Mouse (Mus musculus) hindbrain, embryonic 16.5 days (tissue): Measurements from ENCODE around the gene Adamts7. TPM values are rescaled to one million over a fixed set of nuclear protein-coding genes. Genes with fewer than 3 reads are reported as not detected.

ENCODE experiments used
- ATAC-seq: fragments of 200-750 bp; cut with Nextera tagmentation; 2 replicates; pipeline ENCODE4 v1.8.0; 2017; ENCODE audit warnings: moderate TSS enrichment, moderate library complexity
- H3K27ac ChIP-seq: fragments of 300-500 bp; sonication (generic); 2 replicates; pipeline ENCODE4 v1.5.1; 2014; ENCODE audit warnings: low read depth, mild to moderate bottlenecking, control low read depth, low read length, moderate library complexity
- H3K27me3 ChIP-seq: fragments of 300-500 bp; sonication (generic); replicated peaks from 2 replicates; pipeline ENCODE4 v1.6.1; 2014; ENCODE audit warnings: low read length; ENCODE audit not compliant: control insufficient read depth, insufficient read depth
- H3K36me3 ChIP-seq: fragments of 300-500 bp; sonication (generic); 2 replicates; pipeline ENCODE4 v1.6.1; 2014; ENCODE audit warnings: mild to moderate bottlenecking, low read length, moderate library complexity, mixed read lengths; ENCODE audit not compliant: control insufficient read depth, insufficient read depth
- H3K4me1 ChIP-seq: fragments of 300-500 bp; sonication (generic); 2 replicates; pipeline ENCODE4 v1.6.1; 2014; ENCODE audit warnings: low read depth, low read length; ENCODE audit not compliant: control insufficient read depth, insufficient read depth
- H3K4me2 ChIP-seq: fragments of 300-500 bp; sonication (generic); 2 replicates; pipeline ENCODE4 v1.6.1; 2014; ENCODE audit warnings: mild to moderate bottlenecking, low read length, control low read depth, moderate library complexity
- H3K4me3 ChIP-seq: fragments of 300-500 bp; sonication (generic); 2 replicates; pipeline ENCODE4 v1.5.1; 2014; ENCODE audit warnings: mild to moderate bottlenecking, low read length, control low read depth, moderate library complexity
- H3K9ac ChIP-seq: fragments of 300-500 bp; sonication (generic); 2 replicates; pipeline ENCODE4 v1.6.1; 2014; ENCODE audit warnings: low read depth, mild to moderate bottlenecking, control low read depth, low read length, moderate library complexity
- H3K9me3 ChIP-seq: fragments of 300-500 bp; sonication (generic); 2 replicates; pipeline ENCODE4 v1.6.1; 2014; ENCODE audit warnings: mild to moderate bottlenecking, low read length, moderate library complexity; ENCODE audit not compliant: control insufficient read depth
- WGBS: fragments of 180-500 bp; shearing (Covaris S2); extraction: QIAGEN DNeasy Blood & Tissue Kit; methylation state at CpG from one replicate; pipeline ENCODE4 v1.1.7; 2014; 5-methylcytosine and 5-hydroxymethylcytosine counted together
- polyA plus RNA-seq: library from polyadenylated mRNA; unstranded; fragments of >200 nt; fragmentation: Nextera tagmentation; extraction: Ambion mirVana; gene quantifications from 2 replicates; pipeline ENCODE4 v1.2.1, GENCODE M21; 2015

The Adamts7 gene
- 4.9 and 9.4 TPM in 2 replicates for polyA plus RNA-seq

DNA sequence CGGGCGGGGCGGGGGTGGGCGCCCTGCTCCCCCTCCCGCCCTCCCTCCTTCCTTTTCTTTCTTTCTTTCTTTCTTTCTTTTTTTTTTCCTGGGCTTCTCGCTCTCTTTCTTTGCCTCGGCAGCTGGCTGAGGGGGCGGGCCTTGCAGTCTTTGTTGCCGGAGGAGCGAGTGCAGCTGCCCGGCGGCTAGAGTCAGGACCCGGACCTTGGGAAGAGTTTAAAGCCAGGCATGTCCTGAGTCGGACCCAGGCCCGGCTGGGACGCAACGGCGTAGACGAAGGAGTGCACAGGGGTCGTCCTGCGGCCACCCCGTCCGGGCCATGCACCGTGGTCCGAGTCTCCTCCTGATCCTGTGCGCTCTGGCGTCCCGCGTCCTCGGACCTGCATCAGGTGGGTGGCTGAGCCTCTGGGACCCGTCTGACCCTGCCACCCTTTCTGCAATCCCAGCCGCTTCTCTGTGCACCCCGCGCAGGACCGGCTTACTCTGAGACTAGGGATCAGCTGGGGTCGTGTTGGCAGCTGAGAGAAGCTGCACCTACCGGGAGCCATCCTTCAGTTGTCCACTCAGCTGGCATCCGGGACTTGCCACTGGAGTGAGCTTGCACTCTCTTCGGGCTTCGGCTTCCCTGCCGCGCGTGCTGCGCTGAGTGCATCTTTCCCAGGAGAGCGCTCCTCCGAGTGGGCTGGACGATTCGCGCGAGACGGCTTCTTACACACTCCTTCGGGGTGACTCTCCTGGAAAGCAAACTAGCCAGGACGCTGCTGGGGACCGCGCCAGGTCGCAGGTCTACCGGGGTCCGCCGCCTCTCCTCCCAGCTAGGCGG, at the start of gene Adamts7:
Adamts7 (plus strand) TSS at position 144 of the 823 bp plus-strand sequence.
- Histone ChIP-seq H3K9ac (peak within 1 kb of the TSS; percentile 79), H3K36me3 (no peaks in the 10 kb centered on the region), H3K9me3 (0 out of 2 replicates have a peak, but pooled peaks cover 4% of the 10 kb centered on the region), H3K4me2 (peak within 1 kb of the TSS; percentile 95), H3K27ac (peak within 1 kb of the TSS; percentile 60), H3K4me3 (peak within 1 kb of the TSS; percentile 81), H3K4me1 (peaks cover 9% of the 10 kb centered on the region; the same call in 1 of the 2 replicates), H3K27me3 (no peaks in the 10 kb centered on the region)
- ATAC-seq: peak; percentile 78
- WGBS: under 1% methylated on average over 57 of the region's 60 CpGs

DNA sequence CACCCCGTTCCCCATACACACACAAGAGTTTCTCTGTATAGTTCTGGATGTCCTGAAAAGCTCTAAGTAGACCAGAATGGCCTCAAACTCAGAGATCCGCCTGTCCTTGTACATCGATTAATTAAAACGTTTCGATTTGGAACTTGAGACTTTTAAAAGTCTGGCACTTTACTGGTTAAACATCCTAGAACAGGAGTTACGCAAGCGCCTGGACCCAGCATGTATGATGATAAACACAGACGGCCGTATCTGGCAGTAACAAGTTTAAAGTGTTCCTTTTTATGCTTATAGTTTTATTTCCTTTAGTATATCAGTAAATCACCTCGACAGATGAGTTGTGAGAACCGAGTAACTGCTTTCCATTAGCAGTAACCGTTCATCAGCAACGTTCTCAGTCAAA, 49.7 kb upstream of the Adamts7 start:
- Histone ChIP-seq H3K27ac (peak overlapping the region; percentile 99; the same call in 1 of the 2 replicates), H3K9me3 (no peaks in the 10 kb centered on the region), H3K9ac (peak overlapping the region; percentile 92), H3K4me3 (peak overlapping the region; percentile 78), H3K27me3 (no peaks in the 10 kb centered on the region), H3K4me1 (peaks cover 15% of the 10 kb centered on the region), H3K36me3 (no peaks in the 10 kb centered on the region), H3K4me2 (peak overlapping the region; percentile 96)
- 1% methylated on average over 13 of the region's 13 CpGs for WGBS
- no peak for ATAC-seq

DNA sequence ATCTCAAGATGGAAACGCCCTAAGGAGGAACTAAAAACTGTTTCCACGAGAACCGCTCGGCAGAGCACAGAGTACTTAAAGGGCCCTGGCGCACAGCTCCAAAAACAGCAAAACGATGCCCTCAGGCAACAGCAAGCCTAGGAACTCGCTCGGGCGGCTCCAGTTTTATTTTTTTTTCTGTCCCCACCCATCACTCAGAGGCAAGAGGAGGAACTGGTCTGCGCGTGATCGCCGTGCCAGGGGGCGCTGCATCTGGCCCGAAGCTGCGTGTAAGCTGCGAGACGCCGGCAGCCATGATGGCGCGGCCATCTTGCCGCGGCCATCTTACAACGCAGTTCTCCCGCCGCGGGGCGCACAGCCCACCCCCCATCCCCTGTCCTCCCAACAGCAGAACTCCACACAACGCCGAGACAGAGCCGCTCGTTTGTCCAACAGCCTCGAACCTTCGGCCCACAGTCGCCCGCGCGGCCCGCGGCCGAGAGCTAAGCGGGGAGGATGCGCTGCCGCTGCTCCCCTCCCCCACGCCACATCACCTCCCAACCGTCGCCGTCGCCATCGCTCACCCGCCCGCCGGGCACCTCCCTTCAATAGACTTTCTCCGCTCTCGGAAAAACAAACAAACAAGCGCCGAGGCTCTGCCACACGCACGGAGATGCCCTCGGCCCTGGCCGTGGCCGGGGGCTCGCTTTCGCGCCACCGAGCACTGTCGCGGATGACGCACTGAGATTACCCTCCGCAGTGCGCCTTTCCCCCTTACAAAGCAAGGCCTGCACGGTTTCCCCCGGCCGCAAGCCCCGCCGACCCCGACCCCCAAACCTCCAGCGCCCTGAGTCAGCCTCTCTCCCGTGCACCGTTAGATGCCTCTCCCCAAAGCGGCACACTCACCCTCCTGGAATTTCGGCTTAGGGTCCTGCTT, 49.0 kb upstream of the Adamts7 start:
- no peaks in the 10 kb centered on the region for H3K9me3 ChIP-seq
- H3K9ac ChIP-seq: peak overlapping the region; percentile 92
- H3K27me3 ChIP-seq: no peaks in the 10 kb centered on the region
- ATAC-seq: peak; percentile 76
- WGBS: under 1% methylated on average over 82 of the region's 82 CpGs
- peak overlapping the region; percentile 99 for H3K27ac ChIP-seq
- H3K36me3 ChIP-seq: no peaks in the 10 kb centered on the region
- H3K4me2 ChIP-seq: peak overlapping the region; percentile 96
- peak overlapping the region; percentile 78 for H3K4me3 ChIP-seq
- peaks cover 15% of the 10 kb centered on the region for H3K4me1 ChIP-seq

DNA sequence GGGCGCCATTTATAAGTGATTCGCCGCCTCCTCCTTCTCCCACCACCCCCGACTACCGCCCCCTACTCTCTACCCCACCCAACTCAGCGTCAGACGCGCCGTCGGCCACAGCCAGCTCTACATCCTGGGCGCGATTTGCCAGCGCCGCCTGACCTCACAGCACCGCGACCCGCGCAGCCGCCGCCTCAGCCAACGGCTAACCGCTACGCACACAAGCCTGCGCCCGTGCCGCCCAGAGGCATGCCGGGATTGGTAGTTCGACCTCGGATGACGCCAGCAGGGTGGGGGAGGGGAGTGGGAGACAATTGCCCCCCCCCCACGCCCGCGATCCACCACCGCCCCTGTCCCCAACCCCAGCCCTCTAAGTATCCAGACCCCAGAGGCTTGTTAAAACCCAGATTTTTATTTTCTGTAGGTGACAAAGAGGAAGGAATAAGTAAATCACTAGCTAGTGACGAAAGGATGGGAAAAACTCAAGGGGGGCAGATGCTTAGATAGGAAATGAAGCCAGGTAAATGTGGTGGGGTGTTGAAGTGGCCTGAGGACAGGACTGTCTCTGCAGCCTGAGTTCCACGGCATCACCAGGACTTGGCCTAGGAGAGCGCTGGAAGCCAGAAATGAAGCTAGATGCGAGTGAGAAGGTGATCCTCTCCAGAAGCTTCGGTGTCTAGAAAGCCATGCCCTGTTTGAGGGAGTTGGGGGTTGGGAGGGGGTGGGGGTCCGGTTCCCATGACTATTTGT, 48.1 kb upstream of the Adamts7 start, which contains the start of gene Morf4l1:
Morf4l1 (minus strand) TSS at position 208 of the 741 bp plus-strand sequence.
- peak; percentile 98 for ATAC-seq
- H3K27me3 ChIP-seq: no peaks in the 10 kb centered on the region
- H3K4me3 ChIP-seq: peak within 1 kb of the TSS; percentile 78
- H3K4me1 ChIP-seq: peaks cover 15% of the 10 kb centered on the region
- H3K36me3 ChIP-seq: no peaks in the 10 kb centered on the region
- peak within 1 kb of the TSS; percentile 96 for H3K4me2 ChIP-seq
- H3K9ac ChIP-seq: peak within 1 kb of the TSS; percentile 92
- H3K27ac ChIP-seq: peak within 1 kb of the TSS; percentile 99
- no peaks in the 10 kb centered on the region for H3K9me3 ChIP-seq
- WGBS: 3% methylated on average over 39 of the region's 40 CpGs

DNA sequence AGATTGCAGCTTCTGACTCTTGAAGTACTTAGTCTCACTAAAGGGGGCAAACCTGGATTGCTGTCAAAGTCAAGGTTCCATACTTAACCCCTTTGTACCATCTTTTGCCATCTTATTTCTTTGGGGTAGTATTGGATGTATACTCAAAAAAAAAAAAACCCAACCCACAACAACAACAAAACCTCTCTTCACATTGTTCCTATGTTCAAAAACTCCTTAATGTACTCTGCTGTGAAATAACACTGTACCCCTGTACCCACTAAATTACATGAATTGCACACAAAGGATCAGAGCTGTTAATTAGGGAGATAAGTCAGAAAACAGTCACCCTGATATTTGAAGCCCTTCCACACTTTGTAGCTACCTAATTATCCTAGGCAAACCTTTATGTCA, 47.6 kb upstream of the Adamts7 start:
- Histone ChIP-seq H3K36me3 (no peaks in the 10 kb centered on the region), H3K4me3 (peak overlapping the region; percentile 78), H3K27ac (no peak overlapping the region), H3K4me2 (peak overlapping the region; percentile 90), H3K4me1 (peaks cover 15% of the 10 kb centered on the region), H3K9me3 (no peaks in the 10 kb centered on the region), H3K27me3 (no peaks in the 10 kb centered on the region), H3K9ac (peak overlapping the region; percentile 74)
- no peak for ATAC-seq

DNA sequence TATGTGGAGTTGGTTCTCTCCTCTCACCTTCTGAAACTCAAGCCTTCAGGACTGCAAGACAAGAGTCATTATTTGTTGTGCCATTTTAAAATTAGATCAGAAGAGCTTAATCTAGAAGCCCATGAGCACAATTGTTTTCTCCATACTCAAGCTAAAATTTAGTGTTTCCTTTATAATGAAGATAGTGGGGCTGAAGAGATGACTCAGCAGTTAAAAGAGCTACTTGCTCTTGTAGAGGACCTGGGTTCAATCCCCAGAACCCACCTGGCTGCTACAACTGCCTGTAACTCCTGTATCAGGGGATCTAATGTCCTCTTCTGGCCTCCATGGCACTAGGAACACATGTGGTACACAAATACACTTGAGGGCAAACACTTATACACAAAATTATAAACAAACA, 45.6 kb upstream of the Adamts7 start:
- Histone ChIP-seq H3K27me3 (no peaks in the 10 kb centered on the region), H3K9ac (no peak overlapping the region), H3K36me3 (no peaks in the 10 kb centered on the region), H3K4me2 (no peak overlapping the region), H3K9me3 (no peaks in the 10 kb centered on the region), H3K4me3 (no peak overlapping the region), H3K27ac (no peak overlapping the region), H3K4me1 (peaks cover 8% of the 10 kb centered on the region)
- no peak for ATAC-seq

DNA sequence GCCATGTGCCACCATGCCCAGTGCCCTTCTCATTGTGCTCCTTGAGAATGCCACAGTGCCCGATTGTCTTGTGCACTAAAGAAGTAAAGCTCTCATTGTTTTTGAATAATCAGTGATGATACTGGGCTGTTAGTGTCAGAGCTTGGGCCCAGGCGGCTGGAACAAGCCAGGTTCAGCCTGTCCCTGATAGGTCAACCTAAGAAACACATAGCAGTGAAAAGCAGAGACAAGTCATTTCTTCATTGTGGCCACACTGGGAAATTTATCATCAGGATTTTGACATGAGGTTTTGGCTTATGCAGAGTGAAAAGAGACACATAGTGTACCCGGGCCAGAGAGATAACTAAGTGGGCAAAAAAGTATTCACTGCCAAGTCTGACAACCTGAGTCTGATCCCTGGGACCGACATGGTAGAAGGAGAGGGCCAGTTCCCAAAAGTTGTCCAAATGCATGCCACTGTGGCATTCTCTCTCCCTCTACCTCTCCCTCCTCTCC, 40.6 kb upstream of the Adamts7 start:
- Histone ChIP-seq H3K4me2 (no peak overlapping the region), H3K4me3 (no peak overlapping the region), H3K36me3 (no peaks in the 10 kb centered on the region), H3K27ac (no peak overlapping the region), H3K4me1 (no peaks in the 10 kb centered on the region; the same call in 1 of the 2 replicates), H3K9ac (no peak overlapping the region), H3K27me3 (no peaks in the 10 kb centered on the region), H3K9me3 (no peaks in the 10 kb centered on the region)
- no peak for ATAC-seq
- WGBS: 75% methylated on average over 4 of the region's 4 CpGs

DNA sequence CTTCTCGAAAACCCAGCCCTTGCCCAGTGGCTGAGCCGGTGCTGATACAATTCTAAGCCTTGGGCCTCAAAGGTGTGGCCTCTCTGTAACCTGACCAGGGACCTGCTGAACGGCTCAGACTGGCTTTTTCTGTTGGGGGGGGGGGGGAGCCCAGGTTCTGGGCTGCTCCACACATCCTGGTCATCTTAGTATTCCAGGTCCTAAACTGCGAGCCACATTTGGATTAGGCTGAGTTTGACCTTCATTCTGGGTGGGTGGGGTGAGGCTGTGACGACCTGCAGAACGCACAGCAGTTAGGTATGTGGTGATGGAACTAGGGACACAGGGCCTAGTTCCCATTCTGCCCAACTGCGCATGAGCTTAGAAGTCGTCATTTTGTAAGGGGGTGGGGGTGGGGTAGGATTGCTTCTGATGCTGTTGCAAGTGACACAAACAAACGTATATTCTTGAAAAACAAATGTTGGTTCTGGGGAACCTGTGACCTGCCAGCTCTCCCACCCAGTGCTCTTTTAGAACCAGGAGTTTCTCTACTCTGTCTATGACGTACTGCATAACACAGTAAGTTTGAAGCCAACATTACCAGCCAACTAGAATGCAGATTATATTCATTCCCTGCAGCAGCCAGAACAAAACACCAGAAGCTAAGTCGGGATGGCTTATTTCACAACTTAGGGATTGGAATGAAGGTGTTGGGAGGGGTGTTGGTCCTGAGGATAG, 38.6 kb upstream of the Adamts7 start:
- WGBS: 46% methylated on average over 11 of the region's 11 CpGs
- Histone ChIP-seq H3K36me3 (no peaks in the 10 kb centered on the region), H3K4me1 (no peaks in the 10 kb centered on the region; the same call in 1 of the 2 replicates), H3K9ac (no peak overlapping the region), H3K4me3 (no peak overlapping the region), H3K27me3 (no peaks in the 10 kb centered on the region), H3K4me2 (no peak overlapping the region), H3K9me3 (no peaks in the 10 kb centered on the region), H3K27ac (no peak overlapping the region)
- ATAC-seq: peak; percentile 46
